Mouse (Mus musculus) liver, embryonic 13.5 days (tissue): Measurements from ENCODE around the gene Ugt1a5. TPM values are rescaled to one million over a fixed set of nuclear protein-coding genes. Genes with fewer than 3 reads are reported as not detected.
A peak's percentile ranks its signal among the peaks of the same experiment; 100 is the strongest.
"Not testable (repeated sequence)": the region's sequence is repeated elsewhere in the genome, so short reads cannot be mapped to it uniquely, and the experiment has no call there.

Experiments used
- ATAC-seq: fragments of 200-750 bp; cut with Nextera tagmentation; 2 replicates; pipeline ENCODE4 v1.8.0; 2017; ENCODE audit warnings: low read depth, mild to moderate bottlenecking, moderate number of reproducible peaks, moderate library complexity
- DNase-seq: peaks from one replicate; pipeline ENCODE4 v3.0.0; 2022
- H3K27ac ChIP-seq: fragments of 300-500 bp; sonication (generic); 2 replicates; pipeline ENCODE4 v1.5.1; 2015; ENCODE audit warnings: moderate library complexity, mild to moderate bottlenecking, inconsistent platforms
- H3K27me3 ChIP-seq: fragments of 300-500 bp; sonication (generic); 2 replicates; pipeline ENCODE4 v1.6.1; 2015; ENCODE audit warnings: mild to moderate bottlenecking, inconsistent platforms
- H3K36me3 ChIP-seq: fragments of 300-500 bp; sonication (generic); 2 replicates; pipeline ENCODE4 v1.6.1; 2015; ENCODE audit warnings: mild to moderate bottlenecking, inconsistent platforms
- H3K4me1 ChIP-seq: fragments of 300-500 bp; sonication (generic); replicated peaks from 2 replicates; pipeline ENCODE4 v1.6.1; 2015; ENCODE audit warnings: inconsistent platforms
- H3K4me2 ChIP-seq: fragments of 300-500 bp; sonication (generic); 2 replicates; pipeline ENCODE4 v1.6.1; 2015; ENCODE audit warnings: inconsistent platforms, mild to moderate bottlenecking, moderate library complexity
- H3K4me3 ChIP-seq: fragments of 300-500 bp; sonication (generic); replicated peaks from 2 replicates; pipeline ENCODE4 v1.5.1; 2015; ENCODE audit warnings: mild to moderate bottlenecking, inconsistent platforms
- H3K9ac ChIP-seq: fragments of 300-500 bp; sonication (generic); 2 replicates; pipeline ENCODE4 v1.6.1; 2015; ENCODE audit warnings: mild to moderate bottlenecking, inconsistent platforms
- H3K9me3 ChIP-seq: fragments of 300-500 bp; sonication (generic); replicated peaks from 2 replicates; pipeline ENCODE4 v1.6.1; 2016; ENCODE audit warnings: inconsistent platforms
- WGBS: fragments of 180-500 bp; shearing (Covaris S2); methylation state at CpG from one replicate; pipeline ENCODE4 v1.1.7; 2015; ENCODE audit not compliant: insufficient replicate concordance; 5-methylcytosine and 5-hydroxymethylcytosine counted together
- polyA plus RNA-seq: library from polyadenylated mRNA; unstranded; fragments of >200 nt; fragmentation: Nextera tagmentation; extraction: Ambion mirVana; gene quantifications from 2 replicates; pipeline ENCODE4 v1.2.1, GENCODE M21; 2015

The Ugt1a5 gene
- polyA plus RNA-seq, 1 experiment from 2014 or later = not detected

DNA sequence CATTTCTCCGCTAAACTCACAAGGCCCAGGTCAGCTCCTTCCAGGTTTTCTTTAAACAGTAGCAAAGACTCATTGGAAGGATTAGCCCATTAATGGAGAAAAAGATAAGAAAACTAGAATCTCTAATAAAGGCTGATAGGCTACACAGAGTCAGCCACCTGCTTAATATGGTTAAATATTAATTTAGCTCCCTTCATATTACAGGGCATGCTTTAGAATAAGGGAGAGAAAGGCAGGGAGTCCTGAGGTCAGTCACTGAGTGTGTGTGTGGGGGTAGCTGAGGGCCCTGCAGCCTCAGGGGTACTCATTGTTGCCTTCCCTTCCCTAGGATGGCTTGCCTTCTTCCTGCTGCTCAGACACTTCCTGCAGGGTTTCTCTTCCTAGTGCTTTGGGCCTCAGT lies 27.7 kb upstream of the Ugt1a5 start:
- Histone ChIP-seq H3K4me1 (peaks cover 26% of the 10 kb centered on the region), H3K36me3 (no peaks in the 10 kb centered on the region), H3K9ac (no peak overlapping the region), H3K9me3 (no peaks in the 10 kb centered on the region), H3K27ac (no peak overlapping the region), H3K4me3 (no peak overlapping the region), H3K27me3 (no peaks in the 10 kb centered on the region), H3K4me2 (no peak overlapping the region)
- ATAC-seq (no peak), DNase-seq (no peak)
- WGBS = 74% methylated on average over 1 of the region's 1 CpGs

DNA sequence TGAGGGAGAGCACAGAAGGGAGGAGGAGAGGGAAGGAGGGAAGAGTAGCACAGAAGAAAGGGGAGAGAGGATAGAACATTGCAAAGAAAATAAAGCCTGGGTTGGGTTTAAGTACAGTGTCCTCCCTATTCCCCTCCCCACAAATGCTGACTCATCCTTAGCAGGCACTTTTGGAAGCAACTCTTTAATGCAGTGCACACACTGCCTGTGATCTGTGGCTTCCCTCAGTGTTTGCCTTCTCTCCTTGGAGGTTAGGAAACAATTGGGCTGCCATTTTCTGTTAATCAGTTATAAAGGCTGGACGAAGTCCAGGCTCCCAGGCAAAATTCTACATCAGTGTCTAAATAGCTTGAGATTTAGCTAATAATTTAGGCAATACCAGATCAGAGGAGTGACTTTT lies 25.3 kb upstream of the Ugt1a5 start:
- not testable (repeated sequence) for H3K9ac ChIP-seq, H3K4me2 ChIP-seq, H3K9me3 ChIP-seq, H3K4me3 ChIP-seq, H3K27ac ChIP-seq, DNase-seq, H3K36me3 ChIP-seq, H3K27me3 ChIP-seq
- 28% methylated on average over 1 of the region's 1 CpGs for WGBS
- H3K4me1 ChIP-seq = peaks cover 15% of the 10 kb centered on the region
- ATAC-seq = peak; percentile 99

DNA sequence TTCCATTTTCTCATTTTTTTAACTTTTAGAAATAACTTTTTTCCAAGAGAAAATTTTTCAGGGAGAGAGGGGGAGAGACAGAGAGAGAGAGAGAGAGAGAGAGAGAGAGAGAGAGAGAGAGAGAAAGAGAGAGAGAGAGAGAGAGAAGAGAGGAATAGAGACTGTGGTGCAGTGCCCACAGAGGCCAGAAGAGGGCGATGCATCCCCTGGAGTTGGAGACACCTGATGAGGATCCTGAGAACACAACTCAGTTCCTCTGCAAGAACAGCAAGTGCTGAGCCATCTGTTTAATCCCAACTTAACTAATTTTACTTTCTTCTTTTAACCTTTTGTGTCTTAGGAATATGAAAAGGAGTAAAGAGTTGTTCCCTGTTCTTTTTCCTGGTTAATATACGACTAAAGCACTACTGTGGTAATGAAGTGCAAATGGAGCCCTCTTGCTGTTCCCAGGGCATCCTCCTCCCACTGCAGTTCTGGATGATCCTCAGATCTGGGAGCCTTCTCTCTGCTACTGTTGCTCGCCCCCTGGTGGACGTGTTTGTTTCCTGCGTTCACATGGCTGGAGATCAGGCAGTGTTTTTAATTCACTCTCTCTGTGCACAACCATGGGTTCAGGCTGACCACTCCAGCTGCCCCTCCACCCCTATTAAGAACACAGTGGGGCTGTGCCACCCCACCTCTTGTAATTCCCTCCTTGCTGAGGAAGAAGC lies 21.7 kb upstream of the Ugt1a5 start:
- H3K27me3 ChIP-seq, DNase-seq, H3K27ac ChIP-seq, H3K4me3 ChIP-seq, H3K9me3 ChIP-seq, H3K36me3 ChIP-seq, H3K4me2 ChIP-seq, ATAC-seq, H3K9ac ChIP-seq: not testable (repeated sequence)
- 2% methylated on average over 5 of the region's 5 CpGs for WGBS
- H3K4me1 ChIP-seq = peaks cover 11% of the 10 kb centered on the region

DNA sequence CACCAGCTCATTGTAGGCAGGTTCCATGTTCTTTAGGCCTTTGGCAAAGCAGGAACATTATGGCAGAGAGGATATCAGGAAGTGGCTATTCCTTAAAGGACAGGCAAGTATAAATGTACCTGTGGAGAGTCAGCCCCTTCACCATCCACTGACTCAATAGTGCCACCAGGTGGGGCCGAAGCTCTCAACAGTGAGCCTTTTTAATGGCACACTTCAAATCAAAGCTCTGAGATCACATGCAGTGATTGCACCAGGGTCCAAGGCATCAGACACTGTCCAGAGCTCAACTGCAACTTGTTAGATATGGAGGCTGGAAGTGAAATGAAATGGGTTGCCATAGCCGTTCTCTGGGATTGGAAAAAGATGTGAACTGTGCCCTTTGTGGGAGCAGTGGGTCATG lies 20.5 kb upstream of the Ugt1a5 start:
- H3K4me2 ChIP-seq, H3K9me3 ChIP-seq, H3K9ac ChIP-seq, H3K4me3 ChIP-seq, H3K36me3 ChIP-seq, H3K27ac ChIP-seq, DNase-seq, H3K4me1 ChIP-seq, H3K27me3 ChIP-seq, ATAC-seq: not testable (repeated sequence)
- WGBS = 55% methylated on average over 2 of the region's 2 CpGs

DNA sequence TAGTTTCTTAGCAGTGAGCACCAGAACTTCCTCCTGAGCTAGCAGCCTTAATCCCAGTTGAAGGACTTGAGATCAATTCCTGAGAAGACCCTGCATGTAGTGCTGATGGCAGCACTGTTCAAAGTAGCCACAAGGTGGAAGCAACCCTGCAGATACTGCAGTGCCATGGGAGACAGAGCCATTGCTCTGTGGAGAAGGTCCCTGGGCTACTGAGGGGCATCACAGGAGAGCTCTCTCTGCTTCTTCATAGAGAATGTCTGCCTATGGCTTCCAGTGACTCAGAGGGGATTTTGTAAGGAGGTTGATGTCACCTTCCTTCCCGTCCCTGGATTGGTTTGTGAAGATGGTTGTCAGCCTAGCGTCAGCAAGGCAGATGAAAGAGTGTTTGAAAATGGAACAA lies 15.7 kb upstream of the Ugt1a5 start:
- WGBS = 68% methylated on average over 2 of the region's 2 CpGs
- H3K27me3 ChIP-seq, H3K9me3 ChIP-seq, H3K4me2 ChIP-seq, H3K27ac ChIP-seq, H3K4me1 ChIP-seq, DNase-seq, H3K36me3 ChIP-seq, H3K4me3 ChIP-seq, ATAC-seq, H3K9ac ChIP-seq: not testable (repeated sequence)

DNA sequence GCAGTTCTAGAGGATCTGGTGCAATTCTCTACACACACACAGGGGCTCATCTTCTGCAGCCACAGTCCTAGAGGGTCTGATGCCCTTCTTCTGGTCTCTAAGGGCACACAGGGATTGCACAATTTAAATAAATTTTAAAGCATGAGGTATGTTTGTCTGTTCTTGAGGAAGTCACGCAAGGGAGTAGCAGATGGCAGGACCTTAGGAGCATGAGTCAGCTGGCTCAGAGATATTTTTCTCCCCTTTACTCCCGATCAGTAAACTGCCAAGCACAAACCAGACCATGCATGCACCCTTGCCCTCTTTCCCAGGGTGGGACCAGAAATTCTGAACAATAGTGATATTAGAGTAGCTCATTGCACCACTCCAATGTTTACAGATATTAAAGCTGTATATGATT lies 7.4 kb upstream of the Ugt1a5 start:
- no peak overlapping the region for H3K27ac ChIP-seq
- no peak overlapping the region for H3K4me2 ChIP-seq
- WGBS = 37% methylated on average over 2 of the region's 2 CpGs
- H3K4me3 ChIP-seq = no peak overlapping the region
- H3K36me3 ChIP-seq = no peaks in the 10 kb centered on the region
- H3K9ac ChIP-seq = no peak overlapping the region
- ATAC-seq = no peak
- no peaks in the 10 kb centered on the region for H3K9me3 ChIP-seq
- no peak for DNase-seq
- H3K27me3 ChIP-seq = no peaks in the 10 kb centered on the region
- H3K4me1 ChIP-seq = no peaks in the 10 kb centered on the region

DNA sequence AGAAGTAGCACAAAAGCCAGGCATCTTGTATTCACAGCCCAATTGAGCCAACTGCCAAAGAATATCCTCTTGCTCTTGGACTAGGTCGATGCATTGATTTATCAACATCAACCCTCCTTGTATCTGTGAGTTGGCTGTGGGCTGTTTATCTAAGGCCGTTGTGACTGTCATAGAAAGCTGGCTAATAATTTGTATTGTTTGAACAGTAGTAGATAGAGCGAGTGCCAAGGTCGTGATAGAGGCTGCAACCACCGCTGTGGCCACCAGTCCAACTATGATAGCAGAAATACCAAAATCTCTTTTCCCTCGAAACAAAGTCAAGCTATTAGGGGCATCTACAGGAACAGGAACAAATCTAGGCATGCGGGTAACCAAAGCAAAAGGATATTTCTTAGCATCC lies 6.4 kb downstream of the Ugt1a5 start:
- not testable (repeated sequence) for DNase-seq, H3K4me1 ChIP-seq, H3K4me2 ChIP-seq, H3K27me3 ChIP-seq, H3K36me3 ChIP-seq, H3K27ac ChIP-seq, H3K9ac ChIP-seq, H3K4me3 ChIP-seq, ATAC-seq
- peaks cover 10% of the 10 kb centered on the region for H3K9me3 ChIP-seq
- 58% methylated on average over 6 of the region's 7 CpGs for WGBS

DNA sequence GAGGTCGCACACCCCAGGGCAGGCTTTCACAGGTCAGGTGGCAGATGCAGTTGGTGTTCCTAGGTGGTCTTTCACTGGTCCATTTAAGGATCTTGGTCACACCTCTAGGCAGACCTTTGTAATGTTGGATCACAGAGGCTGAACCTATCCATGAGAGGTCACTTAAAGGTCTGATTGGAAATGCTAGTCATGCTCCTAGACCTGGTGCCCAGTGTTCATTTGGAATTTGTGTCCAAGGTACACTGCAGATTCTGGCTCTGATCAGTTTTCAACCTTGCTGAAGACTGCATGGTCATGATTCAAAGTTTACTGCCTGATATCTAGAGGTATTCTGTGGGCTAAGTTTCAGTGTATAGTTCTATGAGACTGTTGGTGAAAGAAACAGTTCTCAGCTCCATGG lies 13.8 kb downstream of the Ugt1a5 start:
- H3K9me3 ChIP-seq = peaks cover 16% of the 10 kb centered on the region
- no peaks in the 10 kb centered on the region for H3K36me3 ChIP-seq
- no peak overlapping the region for H3K27ac ChIP-seq
- H3K4me2 ChIP-seq = no peak overlapping the region
- no peaks in the 10 kb centered on the region for H3K27me3 ChIP-seq
- H3K4me1 ChIP-seq = no peaks in the 10 kb centered on the region
- DNase-seq = no peak
- WGBS = 72% methylated on average over 1 of the region's 1 CpGs
- no peak overlapping the region for H3K9ac ChIP-seq
- no peak for ATAC-seq
- H3K4me3 ChIP-seq = no peak overlapping the region

DNA sequence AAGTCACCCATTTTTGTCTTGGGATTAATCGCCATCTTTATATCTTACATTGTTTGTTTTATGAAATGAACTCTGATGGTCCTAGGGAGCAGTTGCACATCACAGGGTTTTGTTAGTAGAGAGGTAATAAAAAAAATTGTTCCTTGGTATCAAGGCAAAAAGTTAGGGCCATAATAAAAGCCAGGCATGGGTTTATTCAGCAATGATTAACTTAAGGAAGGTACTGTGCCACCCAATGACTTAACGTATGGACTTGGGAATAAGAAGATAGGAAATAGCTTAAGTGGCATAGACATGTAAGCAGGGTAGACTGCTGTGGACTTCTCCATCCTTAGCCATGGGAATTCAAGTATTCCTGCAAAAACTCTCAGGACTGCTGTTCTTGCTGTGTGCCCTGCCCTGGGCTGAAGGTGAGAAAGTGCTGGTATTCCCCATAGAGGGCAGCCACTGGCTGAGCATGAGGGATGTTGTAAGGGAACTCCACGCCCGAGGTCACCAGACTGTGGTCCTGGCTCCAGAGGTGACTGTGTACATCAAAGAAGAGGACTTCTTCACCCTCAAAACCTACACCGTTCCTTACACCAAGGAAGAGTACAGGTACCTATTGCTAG lies 20.6 kb downstream of the Ugt1a5 start:
- H3K9ac ChIP-seq = no peak overlapping the region
- H3K4me1 ChIP-seq = no peaks in the 10 kb centered on the region
- WGBS = 63% methylated on average over 5 of the region's 5 CpGs
- H3K27me3 ChIP-seq = no peaks in the 10 kb centered on the region
- H3K4me3 ChIP-seq = no peak overlapping the region
- no peak for ATAC-seq
- no peak overlapping the region for H3K27ac ChIP-seq
- no peak overlapping the region for H3K4me2 ChIP-seq
- DNase-seq = no peak
- no peaks in the 10 kb centered on the region for H3K36me3 ChIP-seq
- no peaks in the 10 kb centered on the region for H3K9me3 ChIP-seq

DNA sequence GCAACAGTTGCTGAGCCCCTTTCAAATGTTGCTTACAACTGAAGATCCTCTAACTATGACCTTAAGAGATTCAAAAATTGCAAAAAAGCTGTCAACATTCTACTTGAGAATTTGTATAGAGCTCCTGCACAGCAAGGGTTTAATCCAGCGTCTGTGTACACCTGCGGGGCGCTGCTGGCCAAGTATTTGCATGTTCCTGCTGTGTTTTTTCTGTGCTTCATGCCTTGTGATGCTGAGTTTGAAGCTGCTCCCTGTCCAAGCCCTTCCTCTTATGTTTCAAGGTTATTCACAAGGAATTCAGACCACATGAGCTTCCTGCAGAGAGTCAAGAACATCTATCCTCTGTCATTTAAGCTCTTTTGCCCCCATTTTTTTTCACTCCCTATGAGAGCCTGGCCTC lies 26.3 kb downstream of the Ugt1a5 start:
- 63% methylated on average over 3 of the region's 3 CpGs for WGBS
- DNase-seq (no peak), ATAC-seq (no peak)
- H3K9me3 ChIP-seq = no peaks in the 10 kb centered on the region
- H3K36me3 ChIP-seq = no peaks in the 10 kb centered on the region
- H3K9ac ChIP-seq = no peak overlapping the region
- H3K4me3 ChIP-seq = no peak overlapping the region
- no peaks in the 10 kb centered on the region for H3K4me1 ChIP-seq
- H3K4me2 ChIP-seq = no peak overlapping the region
- no peak overlapping the region for H3K27ac ChIP-seq
- no peaks in the 10 kb centered on the region for H3K27me3 ChIP-seq

DNA sequence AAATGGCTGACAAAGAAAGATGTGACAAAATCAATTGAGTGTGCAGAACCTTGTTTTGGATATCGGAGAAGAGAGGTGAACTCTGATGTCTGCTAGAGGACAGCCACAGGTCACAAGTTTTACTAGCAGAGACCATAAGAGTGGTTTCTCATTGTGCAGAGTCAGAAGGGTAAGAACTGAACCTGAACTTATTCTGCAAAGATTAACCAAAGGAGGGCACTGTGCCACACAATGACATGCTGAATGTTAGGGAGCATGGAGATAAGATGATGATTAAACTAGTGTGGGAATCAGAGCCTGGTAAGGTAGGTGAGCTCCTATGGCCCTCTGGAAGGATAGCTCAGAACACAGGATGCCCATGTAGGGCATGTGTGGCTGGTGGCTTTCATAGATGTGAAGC lies 29.9 kb downstream of the Ugt1a5 start:
- H3K9me3 ChIP-seq = no peaks in the 10 kb centered on the region
- ATAC-seq (no peak), DNase-seq (no peak)
- no peaks in the 10 kb centered on the region for H3K4me1 ChIP-seq
- H3K27ac ChIP-seq = no peak overlapping the region
- H3K27me3 ChIP-seq = peaks cover 9% of the 10 kb centered on the region; the same call in 1 of the 2 replicates
- H3K4me3 ChIP-seq = no peak overlapping the region
- WGBS = 58% methylated on average over 1 of the region's 1 CpGs
- no peaks in the 10 kb centered on the region for H3K36me3 ChIP-seq
- H3K9ac ChIP-seq = no peak overlapping the region
- H3K4me2 ChIP-seq = no peak overlapping the region

DNA sequence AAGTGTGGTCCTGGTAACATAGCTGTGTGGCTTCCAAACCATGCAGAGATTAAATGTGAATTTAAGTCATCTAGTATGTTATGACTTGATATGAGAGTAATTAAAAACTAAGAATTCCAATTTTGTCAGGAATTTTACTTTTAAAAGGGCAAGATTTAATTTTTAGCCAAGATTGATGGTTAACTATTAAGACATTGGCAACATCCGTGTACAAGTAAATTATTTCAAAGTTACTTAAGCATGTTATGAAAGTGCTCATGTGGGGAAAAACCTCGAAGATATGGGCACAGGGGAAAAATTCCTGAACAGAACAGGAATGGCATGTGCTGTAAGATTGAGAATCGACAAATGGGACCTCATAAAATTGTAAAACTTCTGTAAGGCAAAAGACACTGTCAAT lies 31.6 kb downstream of the Ugt1a5 start:
- Histone ChIP-seq H3K4me2 (no peak overlapping the region), H3K36me3 (no peaks in the 10 kb centered on the region), H3K4me3 (no peak overlapping the region), H3K27ac (no peak overlapping the region), H3K4me1 (no peaks in the 10 kb centered on the region), H3K27me3 (peaks cover 9% of the 10 kb centered on the region; the same call in 1 of the 2 replicates), H3K9me3 (no peaks in the 10 kb centered on the region), H3K9ac (no peak overlapping the region)
- ATAC-seq (no peak), DNase-seq (no peak)
- 45% methylated on average over 3 of the region's 3 CpGs for WGBS
